Comparison of ENCODE assay signal across 8 mouse cellular contexts in genomic region chr11:120184371-120185315, GRCm38 (mm10). TPM values are rescaled to one million over a fixed set of nuclear protein-coding genes. Genes with fewer than 3 reads are reported as not detected.
A peak's percentile ranks its signal among the peaks of the same experiment; 100 is the strongest.
DNase-seq lines count a peak whose midpoint lies in the region; ATAC-seq lines count a peak whose summit lies in the region.

No protein-coding gene starts in this region.

- peak; percentile 7; the same call in 1 of the 2 replicates for ATAC-seq in embryonic facial prominence, embryonic 14.5 days (ENCODE audit: low read depth)
- ATAC-seq in hindbrain, embryonic 12.5 days (ENCODE audit: low FRiP score): peak; percentile 15
- no peak for ATAC-seq in limb, embryonic 15.5 days (ENCODE audit: insufficient number of reproducible peaks, low FRiP score, low TSS enrichment, low read depth)
- peak; percentile 3; the same call in 1 of the 2 replicates for ATAC-seq in neural tube, embryonic 11.5 days (ENCODE audit: insufficient read depth, low FRiP score, low TSS enrichment)

- DNase-seq in lung, adult 18-20 months: peak; percentile 18 to 31
- DNase-seq in lung, postnatal 25 days (ENCODE audit: low spot score): no peak
- peak; percentile 90 for DNase-seq in embryonic facial prominence, embryonic 14.5 days (ENCODE audit: low spot score)
- DNase-seq in neural tube, embryonic 11.5 days (ENCODE audit: low spot score): peak; percentile 63
- no peak for DNase-seq in layer of hippocampus, adult 11-12 months (ENCODE audit: low spot score)
- no peak for DNase-seq in right cerebral cortex, postnatal 4 days

- H3K9ac ChIP-seq in embryonic facial prominence, embryonic 14.5 days (ENCODE audit: low read depth, low read length): peak overlapping the region; percentile 97
- peak overlapping the region; percentile 93 for H3K9ac ChIP-seq in hindbrain, embryonic 12.5 days
- no peak overlapping the region for H3K9ac ChIP-seq in limb, embryonic 15.5 days
- H3K9ac ChIP-seq in neural tube, embryonic 11.5 days (ENCODE audit: low read length): peak overlapping the region; percentile 99

- peak overlapping the region; percentile 96 for H3K27ac ChIP-seq in embryonic facial prominence, embryonic 14.5 days (replicated peaks; ENCODE audit: low read depth, low read length)
- peak overlapping the region; percentile 98 for H3K27ac ChIP-seq in hindbrain, embryonic 12.5 days
- H3K27ac ChIP-seq in limb, embryonic 15.5 days: peak overlapping the region; percentile 84
- peak overlapping the region; percentile 99 for H3K27ac ChIP-seq in neural tube, embryonic 11.5 days (ENCODE audit: low read depth, low read length)

- no peaks in the 10 kb centered on the region for H3K9me3 ChIP-seq in embryonic facial prominence, embryonic 14.5 days (ENCODE audit: control insufficient read depth, low read length)
- no peaks in the 10 kb centered on the region for H3K9me3 ChIP-seq in hindbrain, embryonic 12.5 days (replicated peaks)
- no peaks in the 10 kb centered on the region for H3K9me3 ChIP-seq in limb, embryonic 15.5 days
- no peaks in the 10 kb centered on the region for H3K9me3 ChIP-seq in neural tube, embryonic 11.5 days (ENCODE audit: control insufficient read depth, low read length)

- peak overlapping the region; percentile 99 for H3K4me2 ChIP-seq in embryonic facial prominence, embryonic 14.5 days (ENCODE audit: low read depth, low read length)
- peak overlapping the region; percentile 96 for H3K4me2 ChIP-seq in hindbrain, embryonic 12.5 days (replicated peaks)
- peak overlapping the region; percentile 79 for H3K4me2 ChIP-seq in limb, embryonic 15.5 days
- peak overlapping the region; percentile 99 for H3K4me2 ChIP-seq in neural tube, embryonic 11.5 days (ENCODE audit: low read depth)

- H3K27me3 ChIP-seq in embryonic facial prominence, embryonic 14.5 days (replicated peaks; ENCODE audit: control insufficient read depth, insufficient read depth, low read length): no peaks in the 10 kb centered on the region
- H3K27me3 ChIP-seq in hindbrain, embryonic 12.5 days: no peaks in the 10 kb centered on the region
- no peaks in the 10 kb centered on the region for H3K27me3 ChIP-seq in limb, embryonic 15.5 days
- no peaks in the 10 kb centered on the region for H3K27me3 ChIP-seq in neural tube, embryonic 11.5 days (ENCODE audit: control insufficient read depth, insufficient read depth, low read length)

- H3K4me1 ChIP-seq in embryonic facial prominence, embryonic 14.5 days (ENCODE audit: control insufficient read depth, insufficient read depth, low read length): peaks cover 30% of the 10 kb centered on the region
- H3K4me1 ChIP-seq in hindbrain, embryonic 12.5 days: peaks cover 50% of the 10 kb centered on the region
- H3K4me1 ChIP-seq in limb, embryonic 15.5 days: peaks cover 52% of the 10 kb centered on the region
- peaks cover 36% of the 10 kb centered on the region for H3K4me1 ChIP-seq in neural tube, embryonic 11.5 days (ENCODE audit: control insufficient read depth, insufficient read depth, low read length)

- H3K36me3 ChIP-seq in embryonic facial prominence, embryonic 14.5 days (ENCODE audit: control insufficient read depth, insufficient read depth, low read length): peaks cover 16% of the 10 kb centered on the region
- H3K36me3 ChIP-seq in hindbrain, embryonic 12.5 days: no peaks in the 10 kb centered on the region
- H3K36me3 ChIP-seq in limb, embryonic 15.5 days: no peaks in the 10 kb centered on the region
- no peaks in the 10 kb centered on the region for H3K36me3 ChIP-seq in neural tube, embryonic 11.5 days (ENCODE audit: control insufficient read depth, insufficient read depth, low read length)

- peak overlapping the region; percentile 91 for H3K4me3 ChIP-seq in embryonic facial prominence, embryonic 14.5 days (ENCODE audit: low read depth, low read length)
- peak overlapping the region; percentile 61 for H3K4me3 ChIP-seq in hindbrain, embryonic 12.5 days
- H3K4me3 ChIP-seq in limb, embryonic 15.5 days: peak overlapping the region; percentile 76; the same call in 1 of the 2 replicates
- peak overlapping the region; percentile 82 for H3K4me3 ChIP-seq in neural tube, embryonic 11.5 days (ENCODE audit: low read depth, low read length)

- 13% methylated on average over 16 of the region's 16 CpGs for WGBS in embryonic facial prominence, embryonic 14.5 days
- 2% methylated on average over 16 of the region's 16 CpGs for WGBS in hindbrain, embryonic 12.5 days
- WGBS in limb, embryonic 15.5 days: 19% methylated on average over 16 of the region's 16 CpGs
- WGBS in neural tube, embryonic 11.5 days: 2% methylated on average over 16 of the region's 16 CpGs

RNA-seq across cellular contexts. Expression of gene Slc38a10, which starts 33.5 kb away (rescaled TPM):
- 78.8 and 86.4 TPM in 2 replicates for polyA plus RNA-seq in embryonic facial prominence, embryonic 14.5 days (2014; fragmentation: Nextera tagmentation; extraction: Ambion mirVana)
- 121 and 125 TPM in 2 replicates for polyA plus RNA-seq in hindbrain, embryonic 12.5 days (2016; fragmentation: Nextera tagmentation; extraction: Ambion mirVana)
- polyA plus RNA-seq in limb, embryonic 15.5 days (2015; fragmentation: Nextera tagmentation; extraction: Ambion mirVana): 96.1 and 101 TPM in 2 replicates
- 74.2 and 79.1 TPM in 2 replicates for polyA plus RNA-seq in neural tube, embryonic 11.5 days (2014; fragmentation: Nextera tagmentation; extraction: Ambion mirVana)

RNA-seq across cellular contexts. Expression of gene Bahcc1, which starts 48.1 kb away (rescaled TPM):
- polyA plus RNA-seq in embryonic facial prominence, embryonic 14.5 days (2014; fragmentation: Nextera tagmentation; extraction: Ambion mirVana): 11.1 and 12.0 TPM in 2 replicates
- polyA plus RNA-seq in hindbrain, embryonic 12.5 days (2016; fragmentation: Nextera tagmentation; extraction: Ambion mirVana): 21.9 and 23.8 TPM in 2 replicates
- polyA plus RNA-seq in limb, embryonic 15.5 days (2015; fragmentation: Nextera tagmentation; extraction: Ambion mirVana): 5.8 and 6.7 TPM in 2 replicates
- polyA plus RNA-seq in neural tube, embryonic 11.5 days (2014; fragmentation: Nextera tagmentation; extraction: Ambion mirVana): 19.7 and 22.7 TPM in 2 replicates

Comparison
In these comparisons a context has a peak if more than half of its experiments do, and no peak if none do; other contexts are left out.
1. DNase-seq: peak in lung, adult 18-20 months (2 of 2), embryonic facial prominence, embryonic 14.5 days (single experiment) and neural tube, embryonic 11.5 days (single experiment); none in lung, postnatal 25 days (single experiment), layer of hippocampus, adult 11-12 months (single experiment) and right cerebral cortex, postnatal 4 days (single experiment).
2. Peak in every context shown above with its lines, with median percentiles within 50 percentile points of each other: H3K27ac ChIP-seq, H3K4me2 ChIP-seq and H3K4me3 ChIP-seq.